Mouse (Mus musculus): ENCODE measurements around the gene Fxyd3. TPM values are rescaled to one million over a fixed set of nuclear protein-coding genes. Genes with fewer than 3 reads are reported as not detected.

The Fxyd3 gene
- polyA plus RNA-seq, 1 experiment from 2014 or later = not detected

GRCm38 (mm10) chr7:31049846-31050281 lies 26.6 kb downstream of the Fxyd3 start:
- ChIA-PET CTCF (no interaction called here), POLR2A (interaction anchor here (1.3 kb wide), 1 partner anchor 8 kb away, joined by 4 read pairs; the partner anchor contains the start of gene Fxyd5)
- ATAC-seq (no peak), DNase-seq (ENCODE audit: low read depth, low spot score) (no peak)
- TF ChIP-seq CTCF (IDR thresholded peaks at IDR 0.05) = no peak
- in situ Hi-C loops (cut with MboI; ENCODE audit: low pct_unique_long_range_greater_than_20kb) = no loop called here
- peaks cover 35% of the 10 kb centered on the region for H3K27me3 ChIP-seq

- in situ Hi-C loops (cut with MboI; ENCODE audit: low pct_unique_long_range_greater_than_20kb) = no loop called here
- POLR2A ChIA-PET = interaction anchor here (0.7 to 1.3 kb wide), 2 partner anchors 8 to 84 kb away, joined by 3 to 4 read pairs; partner anchors contain the start of gene Fxyd5
- peaks cover 35% of the 10 kb centered on the region for H3K27me3 ChIP-seq
- no peak for TF ChIP-seq CTCF (IDR thresholded peaks at IDR 0.05)
- ATAC-seq (no peak), DNase-seq (ENCODE audit: low read depth, low spot score) (no peak)
- CTCF ChIA-PET = interaction anchor here (0.9 kb wide), 1 partner anchor 139 kb away, joined by 3 read pairs; no protein-coding TSS in a partner anchor
Measured at GRCm38 (mm10) chr7:31049135-31049845, 27.2 kb downstream of the Fxyd3 start.

- in situ Hi-C loops (cut with MboI; ENCODE audit: low pct_unique_long_range_greater_than_20kb) = no loop called here
- no peak for ATAC-seq
Measured at GRCm38 (mm10) chr7:31042431-31042910, 34.0 kb downstream of the Fxyd3 start, which contains the start of gene Fxyd5. TSS of gene Fxyd5 (minus strand) at chr7:31042481.

GRCm38 (mm10) chr7:31041662-31042315 lies 34.7 kb downstream of the Fxyd3 start:
- DNase-seq (ENCODE audit: low read depth, low spot score) (no peak), ATAC-seq (peak; percentile 86)
- CTCF ChIA-PET = no interaction called here
- H3K27me3 ChIP-seq = peaks cover 5% of the 10 kb centered on the region
- no peak for TF ChIP-seq CTCF (IDR thresholded peaks at IDR 0.05)
- in situ Hi-C loops (cut with MboI; ENCODE audit: low pct_unique_long_range_greater_than_20kb) = no loop called here
- POLR2A ChIA-PET = interaction anchor here (1.4 kb wide), 1 partner anchor 8 kb away, joined by 4 read pairs; no protein-coding TSS in a partner anchor

More at GRCm38 (mm10) chr7:31042431-31042910, 34.0 kb downstream of the Fxyd3 start, which contains the start of gene Fxyd5:
- CTCF ChIA-PET = no interaction called here
- TF ChIP-seq CTCF (IDR thresholded peaks at IDR 0.05) = no peak
- POLR2A ChIA-PET = interaction anchor here (1.4 kb wide), 1 partner anchor 7 kb away, joined by 4 read pairs; no protein-coding TSS in a partner anchor
- DNase-seq (ENCODE audit: low read depth, low spot score) = no peak
- H3K27me3 ChIP-seq = peaks cover 5% of the 10 kb centered on the region

GRCm38 (mm10) chr7:31041023-31041407 lies 35.5 kb downstream of the Fxyd3 start:
- POLR2A ChIA-PET = interaction anchor here (1.4 kb wide), 1 partner anchor 9 kb away, joined by 4 read pairs; no protein-coding TSS in a partner anchor
- in situ Hi-C loops (cut with MboI; ENCODE audit: low pct_unique_long_range_greater_than_20kb) = no loop called here
- TF ChIP-seq CTCF (IDR thresholded peaks at IDR 0.05) = no peak

GRCm38 (mm10) chr7:31040281-31041022 lies 36.1 kb downstream of the Fxyd3 start:
- TF ChIP-seq CTCF (IDR thresholded peaks at IDR 0.05) = no peak
- POLR2A ChIA-PET = no interaction called here
- no peak for ATAC-seq
- CTCF ChIA-PET = no interaction called here
- peaks cover 5% of the 10 kb centered on the region for H3K27me3 ChIP-seq
- in situ Hi-C loops (cut with MboI; ENCODE audit: low pct_unique_long_range_greater_than_20kb) = no loop called here
- no peak for DNase-seq (ENCODE audit: low read depth, low spot score)

More at GRCm38 (mm10) chr7:31041023-31041407, 35.5 kb downstream of the Fxyd3 start:
- no peak for ATAC-seq
- H3K27me3 ChIP-seq = peaks cover 5% of the 10 kb centered on the region
- CTCF ChIA-PET = no interaction called here
- DNase-seq (ENCODE audit: low read depth, low spot score) = no peak

- no peak for ATAC-seq
- in situ Hi-C loops (cut with MboI; ENCODE audit: low pct_unique_long_range_greater_than_20kb) = no loop called here
- CTCF ChIA-PET = interaction anchor here (1.3 kb wide), 1 partner anchor 20 kb away, joined by 3 read pairs; the partner anchor contains the start of gene Lgi4
- H3K27me3 ChIP-seq = peaks cover 5% of the 10 kb centered on the region
- POLR2A ChIA-PET = no interaction called here
- DNase-seq (ENCODE audit: low read depth, low spot score) = no peak
- TF ChIP-seq CTCF (IDR thresholded peaks at IDR 0.05) = no peak
Measured at GRCm38 (mm10) chr7:31039011-31039410, 37.5 kb downstream of the Fxyd3 start.

- H3K27me3 ChIP-seq = no peaks in the 10 kb centered on the region
- in situ Hi-C loops (cut with MboI; ENCODE audit: low pct_unique_long_range_greater_than_20kb) = no loop called here
- POLR2A ChIA-PET = no interaction called here
- CTCF ChIA-PET = no interaction called here
- TF ChIP-seq CTCF (IDR thresholded peaks at IDR 0.05) = no peak
- ATAC-seq (no peak), DNase-seq (ENCODE audit: low read depth, low spot score) (no peak)
Measured at GRCm38 (mm10) chr7:31037675-31038074, 38.8 kb downstream of the Fxyd3 start.

GRCm38 (mm10) chr7:31036917-31037316 lies 39.6 kb downstream of the Fxyd3 start:
- no peak for ATAC-seq
- no peaks in the 10 kb centered on the region for H3K27me3 ChIP-seq
- in situ Hi-C loops (cut with MboI; ENCODE audit: low pct_unique_long_range_greater_than_20kb) = no loop called here
- DNase-seq (ENCODE audit: low read depth, low spot score) = no peak
- TF ChIP-seq CTCF (IDR thresholded peaks at IDR 0.05) = no peak
- POLR2A ChIA-PET = interaction anchor here (0.6 kb wide), 1 partner anchor 8 kb away, joined by 3 read pairs; no protein-coding TSS in a partner anchor
- CTCF ChIA-PET = no interaction called here

- POLR2A ChIA-PET = no interaction called here
- in situ Hi-C loops (cut with MboI; ENCODE audit: low pct_unique_long_range_greater_than_20kb) = no loop called here
- ATAC-seq (no peak), DNase-seq (ENCODE audit: low read depth, low spot score) (no peak)
- no peaks in the 10 kb centered on the region for H3K27me3 ChIP-seq
- TF ChIP-seq CTCF (IDR thresholded peaks at IDR 0.05) = no peak
- CTCF ChIA-PET = no interaction called here
Measured at GRCm38 (mm10) chr7:31035291-31035690, 41.2 kb downstream of the Fxyd3 start.

All from Patski (cell line).